Mouse (Mus musculus): ENCODE results near the gene Accs. TPM values are rescaled to one million over a fixed set of nuclear protein-coding genes. Genes with fewer than 3 reads are reported as not detected.

The Accs gene
- polyA plus RNA-seq, 1 experiment from 2014 or later, result 9.3 TPM

GRCm38 (mm10) chr2:93805523-93805922, 44.2 kb downstream of the Accs start:
- H3K27me3 ChIP-seq (ENCODE audit: insufficient read depth, poor library complexity, severe bottlenecking), result no peaks in the 10 kb centered on the region
- 88% methylated on average over 4 of the region's 4 CpGs for WGBS
- H3K27ac ChIP-seq, result no peak overlapping the region
- H3K36me3 ChIP-seq, result peaks cover 88% of the 10 kb centered on the region
- no peaks in the 10 kb centered on the region for H3K9me3 ChIP-seq
- H3K4me3 ChIP-seq, result no peak overlapping the region
- no peaks in the 10 kb centered on the region for H3K4me1 ChIP-seq (replicated peaks)
- no peak for DNase-seq (ENCODE audit: low spot score)

- Histone ChIP-seq H3K9me3 (no peaks in the 10 kb centered on the region), H3K27me3 (ENCODE audit: insufficient read depth, poor library complexity, severe bottlenecking) (no peaks in the 10 kb centered on the region), H3K4me3 (no peak overlapping the region), H3K36me3 (peaks cover 84% of the 10 kb centered on the region), H3K27ac (no peak overlapping the region), H3K4me1 (replicated peaks) (no peaks in the 10 kb centered on the region)
- WGBS, result 79% methylated on average over 5 of the region's 5 CpGs
- no peak for DNase-seq (ENCODE audit: low spot score)
These were observed 44.7 kb downstream of the Accs start for GRCm38 (mm10) chr2:93805066-93805465.

- Histone ChIP-seq H3K4me3 (no peak overlapping the region), H3K36me3 (peaks cover 76% of the 10 kb centered on the region), H3K4me1 (replicated peaks) (no peaks in the 10 kb centered on the region), H3K27me3 (ENCODE audit: insufficient read depth, poor library complexity, severe bottlenecking) (no peaks in the 10 kb centered on the region), H3K27ac (no peak overlapping the region), H3K9me3 (no peaks in the 10 kb centered on the region)
- no peak for DNase-seq (ENCODE audit: low spot score)
- 95% methylated on average over 2 of the region's 2 CpGs for WGBS
These were observed 46.8 kb downstream of the Accs start for GRCm38 (mm10) chr2:93802947-93803346.

GRCm38 (mm10) chr2:93801097-93801496, 48.6 kb downstream of the Accs start:
- no peaks in the 10 kb centered on the region for H3K9me3 ChIP-seq
- no peaks in the 10 kb centered on the region for H3K27me3 ChIP-seq (ENCODE audit: insufficient read depth, poor library complexity, severe bottlenecking)
- H3K27ac ChIP-seq, result no peak overlapping the region
- H3K4me3 ChIP-seq, result no peak overlapping the region
- peaks cover 76% of the 10 kb centered on the region for H3K36me3 ChIP-seq
- no peaks in the 10 kb centered on the region for H3K4me1 ChIP-seq (replicated peaks)
- DNase-seq (ENCODE audit: low spot score), result no peak
- 73% methylated on average over 7 of the region's 7 CpGs for WGBS

- no peak overlapping the region for H3K27ac ChIP-seq
- H3K27me3 ChIP-seq (ENCODE audit: insufficient read depth, poor library complexity, severe bottlenecking), result no peaks in the 10 kb centered on the region
- H3K9me3 ChIP-seq, result no peaks in the 10 kb centered on the region
- DNase-seq (ENCODE audit: low spot score), result no peak
- no peak overlapping the region for H3K4me3 ChIP-seq
- peaks cover 74% of the 10 kb centered on the region for H3K36me3 ChIP-seq
- 0 out of 2 replicates have a peak, but pooled peaks cover 3% of the 10 kb centered on the region for H3K4me1 ChIP-seq (replicated peaks)
- WGBS, result 78% methylated on average over 19 of the region's 19 CpGs
These were observed 52.5 kb downstream of the Accs start for GRCm38 (mm10) chr2:93797162-93797795.

- no peaks in the 10 kb centered on the region for H3K9me3 ChIP-seq
- no peaks in the 10 kb centered on the region for H3K27me3 ChIP-seq (ENCODE audit: insufficient read depth, poor library complexity, severe bottlenecking)
- no peak overlapping the region for H3K27ac ChIP-seq
- peaks cover 18% of the 10 kb centered on the region for H3K4me1 ChIP-seq (replicated peaks)
- DNase-seq (ENCODE audit: low spot score), result no peak
- no peak overlapping the region for H3K4me3 ChIP-seq
- WGBS, result 94% methylated on average over 5 of the region's 5 CpGs
- H3K36me3 ChIP-seq, result peaks cover 79% of the 10 kb centered on the region
These were observed 55.4 kb downstream of the Accs start for GRCm38 (mm10) chr2:93794375-93794774.

GRCm38 (mm10) chr2:93791516-93792499, 57.9 kb downstream of the Accs start:
- H3K4me3 ChIP-seq, result no peak overlapping the region
- 63% methylated on average over 13 of the region's 13 CpGs for WGBS
- peaks cover 84% of the 10 kb centered on the region for H3K36me3 ChIP-seq
- H3K9me3 ChIP-seq, result no peaks in the 10 kb centered on the region
- peaks cover 18% of the 10 kb centered on the region for H3K4me1 ChIP-seq (replicated peaks)
- no peak for DNase-seq (ENCODE audit: low spot score)
- H3K27me3 ChIP-seq (ENCODE audit: insufficient read depth, poor library complexity, severe bottlenecking), result no peaks in the 10 kb centered on the region
- H3K27ac ChIP-seq, result peak overlapping the region; percentile 42; the same call in 1 of the 2 replicates

GRCm38 (mm10) chr2:93790798-93791345, 58.9 kb downstream of the Accs start:
- Histone ChIP-seq H3K27me3 (ENCODE audit: insufficient read depth, poor library complexity, severe bottlenecking) (no peaks in the 10 kb centered on the region), H3K27ac (no peak overlapping the region; the same call in 1 of the 2 replicates), H3K4me3 (no peak overlapping the region), H3K36me3 (peaks cover 76% of the 10 kb centered on the region), H3K9me3 (no peaks in the 10 kb centered on the region), H3K4me1 (replicated peaks) (peaks cover 21% of the 10 kb centered on the region)
- DNase-seq (ENCODE audit: low spot score), result no peak
- WGBS, result 93% methylated on average over 4 of the region's 4 CpGs

GRCm38 (mm10) chr2:93788557-93788956, 61.2 kb downstream of the Accs start:
- no peak overlapping the region for H3K4me3 ChIP-seq
- H3K9me3 ChIP-seq, result no peaks in the 10 kb centered on the region
- no peaks in the 10 kb centered on the region for H3K27me3 ChIP-seq (ENCODE audit: insufficient read depth, poor library complexity, severe bottlenecking)
- H3K4me1 ChIP-seq (replicated peaks), result peaks cover 43% of the 10 kb centered on the region
- WGBS, result 83% methylated on average over 5 of the region's 5 CpGs
- H3K27ac ChIP-seq, result no peak overlapping the region
- H3K36me3 ChIP-seq, result peaks cover 53% of the 10 kb centered on the region
- DNase-seq (ENCODE audit: low spot score), result no peak

GRCm38 (mm10) chr2:93786175-93786574, 63.6 kb downstream of the Accs start:
- no peaks in the 10 kb centered on the region for H3K27me3 ChIP-seq (ENCODE audit: insufficient read depth, poor library complexity, severe bottlenecking)
- no peaks in the 10 kb centered on the region for H3K9me3 ChIP-seq
- H3K27ac ChIP-seq, result no peak overlapping the region
- peaks cover 39% of the 10 kb centered on the region for H3K4me1 ChIP-seq (replicated peaks)
- DNase-seq (ENCODE audit: low spot score), result peak; percentile 76
- 48% methylated on average over 4 of the region's 4 CpGs for WGBS
- H3K36me3 ChIP-seq, result peaks cover 39% of the 10 kb centered on the region
- H3K4me3 ChIP-seq, result no peak overlapping the region

- Histone ChIP-seq H3K27me3 (ENCODE audit: insufficient read depth, poor library complexity, severe bottlenecking) (no peaks in the 10 kb centered on the region), H3K4me1 (replicated peaks) (peaks cover 39% of the 10 kb centered on the region), H3K4me3 (no peak overlapping the region), H3K9me3 (no peaks in the 10 kb centered on the region), H3K36me3 (peaks cover 33% of the 10 kb centered on the region), H3K27ac (peak overlapping the region; percentile 76)
- WGBS, result 22% methylated on average over 2 of the region's 2 CpGs
- no peak for DNase-seq (ENCODE audit: low spot score)
These were observed 64.3 kb downstream of the Accs start for GRCm38 (mm10) chr2:93785432-93785798.

GRCm38 (mm10) chr2:93784721-93785431, 64.9 kb downstream of the Accs start:
- Histone ChIP-seq H3K4me1 (replicated peaks) (peaks cover 43% of the 10 kb centered on the region), H3K4me3 (no peak overlapping the region), H3K9me3 (no peaks in the 10 kb centered on the region), H3K27ac (peak overlapping the region; percentile 76), H3K36me3 (peaks cover 28% of the 10 kb centered on the region), H3K27me3 (ENCODE audit: insufficient read depth, poor library complexity, severe bottlenecking) (no peaks in the 10 kb centered on the region)
- DNase-seq (ENCODE audit: low spot score), result peak; percentile 53
- 12% methylated on average over 12 of the region's 12 CpGs for WGBS
